Mouse (Mus musculus): ENCODE data around the gene Tbc1d10b.
A peak's percentile ranks its signal among the peaks of the same experiment; 100 is the strongest.
"Not testable (repeated sequence)": the region's sequence is repeated elsewhere in the genome, so short reads cannot be mapped to it uniquely, and the experiment has no call there.

The Tbc1d10b gene

GRCm38 (mm10) chr7:127195544-127196295 is 12.5 kb downstream of the Tbc1d10b start, which contains the start of gene Cd2bp2:
Cd2bp2 (minus strand) TSS chr7:127196050.
- DNase-seq = peak; percentile 95

GRCm38 (mm10) chr7:127194633-127195029 is 13.6 kb downstream of the Tbc1d10b start:
- no peak for DNase-seq

- DNase-seq = no peak
Observed at GRCm38 (mm10) chr7:127194011-127194632, 14.1 kb downstream of the Tbc1d10b start.

GRCm38 (mm10) chr7:127192989-127193388 is 15.3 kb downstream of the Tbc1d10b start:
- no peak for DNase-seq

- DNase-seq = no peak
Observed at GRCm38 (mm10) chr7:127190672-127191071, 17.6 kb downstream of the Tbc1d10b start.

- peak; percentile 68 for DNase-seq
Observed at GRCm38 (mm10) chr7:127188305-127189276, 19.7 kb downstream of the Tbc1d10b start.

GRCm38 (mm10) chr7:127187351-127187750 is 20.9 kb downstream of the Tbc1d10b start:
- DNase-seq = no peak

- DNase-seq = peak; percentile 48
Observed at GRCm38 (mm10) chr7:127185601-127186000, 22.7 kb downstream of the Tbc1d10b start.

GRCm38 (mm10) chr7:127184720-127185119 is 23.5 kb downstream of the Tbc1d10b start:
- no peak for DNase-seq

GRCm38 (mm10) chr7:127183828-127184227 is 24.4 kb downstream of the Tbc1d10b start:
- DNase-seq = peak; percentile 45

GRCm38 (mm10) chr7:127183345-127183744 is 24.9 kb downstream of the Tbc1d10b start:
- DNase-seq = no peak

GRCm38 (mm10) chr7:127181724-127182123 is 26.5 kb downstream of the Tbc1d10b start:
- not testable (repeated sequence) for DNase-seq

GRCm38 (mm10) chr7:127180783-127181182 is 27.5 kb downstream of the Tbc1d10b start:
- DNase-seq = no peak

GRCm38 (mm10) chr7:127176937-127177336 is 31.3 kb downstream of the Tbc1d10b start:
- DNase-seq = no peak

- DNase-seq = peak; percentile 18
Observed at GRCm38 (mm10) chr7:127166501-127166900, 41.8 kb downstream of the Tbc1d10b start.

GRCm38 (mm10) chr7:127165607-127166493 is 42.4 kb downstream of the Tbc1d10b start:
- peak; percentile 24 for DNase-seq

- DNase-seq = no peak
Observed at GRCm38 (mm10) chr7:127164002-127164401, 44.3 kb downstream of the Tbc1d10b start.

- no peak for DNase-seq
Observed at GRCm38 (mm10) chr7:127162546-127162945, 45.7 kb downstream of the Tbc1d10b start.

GRCm38 (mm10) chr7:127157548-127157947 is 50.7 kb downstream of the Tbc1d10b start:
- DNase-seq = no peak

- no peak for DNase-seq
Observed at GRCm38 (mm10) chr7:127153477-127153876, 54.8 kb downstream of the Tbc1d10b start.

GRCm38 (mm10) chr7:127152464-127152863 is 55.8 kb downstream of the Tbc1d10b start:
- no peak for DNase-seq

GRCm38 (mm10) chr7:127147901-127148300 is 60.4 kb downstream of the Tbc1d10b start:
- no peak for DNase-seq

Data from thymus, postnatal 14 days (tissue).